Mouse (Mus musculus) midbrain, postnatal 0 days (tissue): ENCODE results near the gene Tbca. TPM values are rescaled to one million over a fixed set of nuclear protein-coding genes. Genes with fewer than 3 reads are reported as not detected.

Source experiments
- ATAC-seq: fragments of 200-750 bp; cut with Nextera tagmentation; 2 replicates; pipeline ENCODE4 v1.8.0; 2017; ENCODE audit warnings: moderate number of reproducible peaks, mild to moderate bottlenecking, moderate TSS enrichment, moderate library complexity; ENCODE audit not compliant: low FRiP score
- DNase-seq: peaks from one replicate; pipeline ENCODE4 v3.0.0-alpha.2; 2015; ENCODE audit warnings: low spot score
- H3K27ac ChIP-seq: fragments of 300-500 bp; sonication (generic); 2 replicates; pipeline ENCODE4 v1.5.1; 2014; ENCODE audit warnings: low read depth, mild to moderate bottlenecking, low read length, mixed read lengths
- H3K27me3 ChIP-seq: fragments of 300-500 bp; sonication (generic); 2 replicates; pipeline ENCODE4 v1.6.1; 2014; ENCODE audit warnings: low read length, control low read depth, mixed read lengths; ENCODE audit not compliant: insufficient read depth
- H3K36me3 ChIP-seq: fragments of 300-500 bp; sonication (generic); 2 replicates; pipeline ENCODE4 v1.6.1; 2014; ENCODE audit warnings: low read length, control low read depth, mixed read lengths; ENCODE audit not compliant: insufficient read depth
- H3K4me1 ChIP-seq: fragments of 300-500 bp; sonication (generic); 2 replicates; pipeline ENCODE4 v1.6.1; 2014; ENCODE audit warnings: mild to moderate bottlenecking, control low read depth, antibody characterized with exemption, low read length, mixed read lengths; ENCODE audit not compliant: insufficient read depth
- H3K4me2 ChIP-seq: fragments of 300-500 bp; sonication (generic); 2 replicates; pipeline ENCODE4 v1.6.1; 2014; ENCODE audit warnings: low read depth, mild to moderate bottlenecking, low read length, mixed read lengths; ENCODE audit not compliant: poor library complexity, severe bottlenecking
- H3K4me3 ChIP-seq: fragments of 300-500 bp; sonication (generic); 2 replicates; pipeline ENCODE4 v1.5.1; 2014; ENCODE audit warnings: low read depth, mild to moderate bottlenecking, low read length, moderate library complexity
- H3K9ac ChIP-seq: fragments of 300-500 bp; sonication (generic); replicated peaks from 2 replicates; pipeline ENCODE4 v1.6.1; 2014; ENCODE audit warnings: mild to moderate bottlenecking, low read length, moderate library complexity, mixed read lengths; ENCODE audit not compliant: poor library complexity, severe bottlenecking
- H3K9me3 ChIP-seq: fragments of 300-500 bp; sonication (generic); 2 replicates; pipeline ENCODE4 v1.6.1; 2016; ENCODE audit warnings: low read length, control low read depth
- CTCF ChIP-seq: IDR thresholded peaks from 2 replicates; pipeline ENCODE4 v1.5.1; 2016; ENCODE audit warnings: antibody characterized with exemption, mild to moderate bottlenecking
- WGBS: fragments of 180-500 bp; shearing (Covaris S2); extraction: QIAGEN DNeasy Blood & Tissue Kit; methylation state at CpG from one replicate; pipeline ENCODE4 v1.1.7; 2014; 5-methylcytosine and 5-hydroxymethylcytosine counted together
- polyA plus RNA-seq: library from polyadenylated mRNA; unstranded; fragments of >200 nt; fragmentation: Nextera tagmentation; extraction: Ambion mirVana; gene quantifications from 2 replicates; pipeline ENCODE4 v1.2.1, GENCODE M21; 2015
- total RNA-seq: library from RNA; depleted of rRNA; stranded (reverse); fragments of >200 nt; gene quantifications from 2 replicates; pipeline ENCODE4 v1.2.3, GENCODE M21; 2014

The Tbca gene
- total and polyA plus RNA-seq, 2 experiments from 2014 or later, result 162 to 348 TPM

- no peak for ATAC-seq
Observed at GRCm38 (mm10) chr13:94813770-94814169, 25.1 kb downstream of the Tbca start.

GRCm38 (mm10) chr13:94820516-94820915 is 31.8 kb downstream of the Tbca start:
- Histone ChIP-seq H3K4me1 (no peaks in the 10 kb centered on the region), H3K27ac (no peak overlapping the region), H3K9me3 (no peaks in the 10 kb centered on the region), H3K9ac (no peak overlapping the region), H3K4me3 (no peak overlapping the region), H3K4me2 (no peak overlapping the region), H3K27me3 (no peaks in the 10 kb centered on the region), H3K36me3 (no peaks in the 10 kb centered on the region)
- ATAC-seq, result no peak
- no peak for TF ChIP-seq CTCF
- 65% methylated on average over 3 of the region's 3 CpGs for WGBS
- no peak for DNase-seq

More at GRCm38 (mm10) chr13:94813770-94814169, 25.1 kb downstream of the Tbca start:
- WGBS, result 86% methylated on average over 3 of the region's 3 CpGs
- H3K4me1 ChIP-seq, result no peaks in the 10 kb centered on the region
- H3K27ac ChIP-seq, result no peak overlapping the region
- no peak overlapping the region for H3K9ac ChIP-seq
- no peak for DNase-seq
- no peak overlapping the region for H3K4me3 ChIP-seq
- H3K36me3 ChIP-seq, result no peaks in the 10 kb centered on the region
- H3K9me3 ChIP-seq, result no peaks in the 10 kb centered on the region
- H3K4me2 ChIP-seq, result no peak overlapping the region
- TF ChIP-seq CTCF, result no peak
- no peaks in the 10 kb centered on the region for H3K27me3 ChIP-seq

- no peak for TF ChIP-seq CTCF
- ATAC-seq, result no peak
Observed at GRCm38 (mm10) chr13:94820956-94821355, 32.2 kb downstream of the Tbca start.

GRCm38 (mm10) chr13:94826389-94826788 is 37.7 kb downstream of the Tbca start:
- no peak for ATAC-seq
- Histone ChIP-seq H3K27me3 (no peaks in the 10 kb centered on the region), H3K9ac (no peak overlapping the region), H3K4me1 (no peaks in the 10 kb centered on the region), H3K27ac (no peak overlapping the region), H3K9me3 (no peaks in the 10 kb centered on the region), H3K4me3 (no peak overlapping the region), H3K4me2 (no peak overlapping the region), H3K36me3 (no peaks in the 10 kb centered on the region)
- no peak for TF ChIP-seq CTCF
- 95% methylated on average over 5 of the region's 5 CpGs for WGBS
- no peak for DNase-seq

More at GRCm38 (mm10) chr13:94820956-94821355, 32.2 kb downstream of the Tbca start:
- no peaks in the 10 kb centered on the region for H3K36me3 ChIP-seq
- WGBS, result 80% methylated on average over 2 of the region's 2 CpGs
- no peak overlapping the region for H3K9ac ChIP-seq
- H3K4me3 ChIP-seq, result no peak overlapping the region
- H3K4me1 ChIP-seq, result no peaks in the 10 kb centered on the region
- H3K9me3 ChIP-seq, result no peaks in the 10 kb centered on the region
- no peaks in the 10 kb centered on the region for H3K27me3 ChIP-seq
- DNase-seq, result no peak
- no peak overlapping the region for H3K4me2 ChIP-seq
- H3K27ac ChIP-seq, result no peak overlapping the region

- TF ChIP-seq CTCF, result no peak
- H3K4me2 ChIP-seq, result no peak overlapping the region
- 92% methylated on average over 2 of the region's 2 CpGs for WGBS
- ATAC-seq (no peak), DNase-seq (no peak)
- H3K4me3 ChIP-seq, result no peak overlapping the region
- no peaks in the 10 kb centered on the region for H3K36me3 ChIP-seq
- no peaks in the 10 kb centered on the region for H3K27me3 ChIP-seq
- no peaks in the 10 kb centered on the region for H3K4me1 ChIP-seq
- H3K9me3 ChIP-seq, result no peaks in the 10 kb centered on the region
- H3K27ac ChIP-seq, result no peak overlapping the region
- no peak overlapping the region for H3K9ac ChIP-seq
Observed at GRCm38 (mm10) chr13:94826986-94827385, 38.3 kb downstream of the Tbca start.

GRCm38 (mm10) chr13:94827847-94828246 is 39.1 kb downstream of the Tbca start:
- H3K9ac ChIP-seq, result no peak overlapping the region
- TF ChIP-seq CTCF, result no peak
- peaks cover 4% of the 10 kb centered on the region for H3K36me3 ChIP-seq
- no peaks in the 10 kb centered on the region for H3K27me3 ChIP-seq
- ATAC-seq (no peak), DNase-seq (no peak)
- no peaks in the 10 kb centered on the region for H3K4me1 ChIP-seq
- no peak overlapping the region for H3K27ac ChIP-seq
- no peak overlapping the region for H3K4me3 ChIP-seq
- H3K9me3 ChIP-seq, result no peaks in the 10 kb centered on the region
- H3K4me2 ChIP-seq, result no peak overlapping the region
- WGBS, result 53% methylated on average over 2 of the region's 2 CpGs
